Mouse (Mus musculus): ENCODE measurements around the gene Zfp777.

The Zfp777 gene

DNA sequence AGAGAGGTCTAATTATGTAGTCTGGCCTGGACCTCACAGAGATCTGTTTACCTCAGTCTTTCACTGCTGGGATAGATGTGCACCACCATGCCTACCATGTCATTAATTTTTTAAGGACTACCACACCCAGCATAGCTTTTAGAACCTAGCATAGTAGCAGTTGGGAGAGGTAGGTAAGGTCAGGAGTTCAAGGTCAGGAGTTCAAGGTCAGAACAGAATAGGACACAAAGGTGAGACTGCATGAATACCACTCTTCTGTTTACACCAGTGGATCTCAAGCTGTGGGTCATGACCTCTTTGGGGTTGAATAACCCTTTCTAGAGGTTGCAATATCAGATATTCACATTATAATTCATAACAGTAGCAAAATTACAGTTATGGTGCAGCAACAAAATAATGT is 16.1 kb downstream of the Zfp777 start:
- DNase-seq (ENCODE audit: low read depth, low spot score) = peak; percentile 87

DNA sequence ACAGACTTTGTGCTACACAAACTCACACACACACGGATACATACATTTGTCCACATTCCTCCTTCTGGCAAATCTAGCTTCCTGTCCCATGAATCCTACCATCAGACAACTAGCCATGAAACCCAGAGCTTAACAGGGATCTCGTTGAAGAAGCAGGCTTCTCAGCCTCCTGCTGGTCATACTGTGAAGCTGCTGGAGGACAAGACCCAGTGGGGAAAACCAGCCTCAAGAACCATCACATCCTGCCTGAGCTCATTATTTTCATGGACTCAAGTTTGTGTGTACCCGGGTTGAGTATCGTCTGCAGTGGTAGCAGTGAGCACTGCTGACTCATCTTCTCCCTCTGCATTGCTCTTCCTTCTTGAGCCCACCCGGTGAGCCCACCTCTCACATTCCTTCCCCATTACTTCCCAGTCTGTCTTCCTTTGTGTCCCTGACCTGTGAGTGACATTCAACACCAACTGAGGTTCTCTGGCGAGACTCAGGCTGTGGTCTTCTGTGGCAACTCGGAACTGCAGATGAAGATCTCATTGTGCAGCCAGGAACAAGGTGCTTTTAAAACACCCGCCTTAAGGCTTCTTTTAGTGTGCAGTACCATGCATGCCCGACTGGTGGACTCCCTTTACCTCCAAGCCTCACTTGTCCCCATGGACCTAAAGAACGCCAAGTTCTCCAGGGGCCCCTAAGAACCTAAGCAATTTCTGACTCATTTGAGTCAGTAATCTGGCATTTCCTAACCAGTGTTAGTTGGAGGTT is 22.6 kb downstream of the Zfp777 start:
- DNase-seq (ENCODE audit: low read depth, low spot score) = peak; percentile 86

DNA sequence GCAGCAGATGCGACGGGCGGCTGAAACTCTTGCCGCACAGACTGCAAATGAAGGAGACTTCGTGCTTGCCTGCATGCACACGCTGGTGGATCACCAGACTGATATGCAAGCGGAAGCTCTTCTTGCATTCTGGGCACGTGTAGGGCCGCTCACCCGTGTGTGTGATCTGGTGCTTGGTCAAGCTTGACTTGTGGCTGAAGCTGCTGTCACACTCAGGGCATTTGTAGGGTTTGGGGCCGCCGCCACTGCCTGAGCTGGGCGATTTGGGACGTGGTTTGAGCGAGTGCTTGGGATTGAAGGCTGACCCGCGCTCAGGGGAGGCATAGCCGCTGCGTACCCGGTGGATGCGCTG is 23.7 kb downstream of the Zfp777 start:
- DNase-seq (ENCODE audit: low read depth, low spot score) = no peak

DNA sequence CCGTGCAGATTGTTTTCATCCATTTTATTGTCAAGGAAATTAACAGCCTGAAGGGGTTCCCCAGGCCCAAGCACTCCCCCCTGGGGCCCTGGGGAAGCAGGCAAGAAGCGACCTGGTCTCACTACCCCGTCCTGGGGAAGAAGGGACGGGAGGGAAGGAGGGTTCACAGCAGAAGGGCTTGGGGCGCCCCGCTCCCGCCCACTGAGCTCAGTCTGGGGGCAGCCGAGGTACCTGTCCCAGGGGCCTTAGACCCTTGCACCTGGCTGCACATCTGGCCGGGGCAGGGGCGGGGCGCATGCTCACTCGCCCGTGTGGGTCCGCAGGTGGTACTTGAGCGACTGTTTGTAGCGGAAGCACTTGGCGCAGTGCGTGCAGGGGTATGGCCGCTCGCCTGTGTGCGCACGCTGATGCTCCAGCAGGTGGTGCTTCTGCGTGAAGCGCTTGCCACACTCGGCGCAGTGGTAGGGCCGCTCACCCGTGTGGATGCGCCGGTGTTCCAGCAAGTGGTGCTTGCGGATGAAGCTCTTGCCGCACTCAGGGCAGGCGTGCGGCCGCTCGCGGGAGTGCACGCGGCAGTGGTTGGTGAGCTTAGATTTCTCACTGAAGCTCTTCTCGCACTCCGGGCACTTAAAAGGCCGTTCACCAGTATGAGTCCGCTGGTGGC is 24.2 kb downstream of the Zfp777 start:
- DNase-seq (ENCODE audit: low read depth, low spot score) = peak; percentile 93

DNA sequence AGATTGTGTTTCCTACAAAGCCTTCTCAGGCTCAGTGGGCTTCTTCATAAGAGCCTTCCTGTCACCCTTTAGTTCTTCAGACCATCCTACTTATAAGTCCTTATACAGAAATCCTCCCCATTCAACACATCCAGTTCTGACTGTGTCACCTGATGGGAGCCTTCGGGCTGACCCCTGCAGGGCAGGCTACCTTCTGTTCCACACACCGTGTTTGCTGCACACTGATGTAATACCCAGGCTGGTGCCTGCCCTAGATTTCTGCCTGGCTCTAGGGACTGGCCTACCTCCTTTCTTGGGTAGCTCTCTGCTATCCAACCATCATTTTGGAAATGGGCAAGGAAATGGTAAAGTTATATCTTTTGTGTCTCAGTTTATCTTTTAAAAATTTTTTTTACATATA is 26.0 kb downstream of the Zfp777 start:
- DNase-seq (ENCODE audit: low read depth, low spot score) = no peak

DNA sequence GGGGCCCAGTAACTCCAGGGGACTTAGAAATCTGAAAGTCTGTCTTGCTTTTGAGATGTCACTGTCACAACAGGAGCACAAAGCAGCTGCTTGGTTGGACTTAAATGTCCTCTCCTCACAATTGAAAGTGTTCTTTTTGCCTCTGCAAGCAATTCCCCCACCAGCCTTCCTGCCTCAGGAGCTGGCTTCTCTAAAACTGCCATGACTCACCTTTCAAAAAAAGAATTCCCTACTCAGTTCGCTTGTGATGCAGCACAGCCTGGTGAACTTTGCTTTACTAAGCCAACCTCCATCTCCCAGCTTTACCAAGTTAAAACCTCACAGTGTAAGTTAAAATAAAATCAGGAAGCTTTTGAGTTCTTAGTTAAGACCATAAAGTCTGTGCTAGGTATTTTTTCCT is 27.0 kb downstream of the Zfp777 start:
- DNase-seq (ENCODE audit: low read depth, low spot score) = peak; percentile 23

DNA sequence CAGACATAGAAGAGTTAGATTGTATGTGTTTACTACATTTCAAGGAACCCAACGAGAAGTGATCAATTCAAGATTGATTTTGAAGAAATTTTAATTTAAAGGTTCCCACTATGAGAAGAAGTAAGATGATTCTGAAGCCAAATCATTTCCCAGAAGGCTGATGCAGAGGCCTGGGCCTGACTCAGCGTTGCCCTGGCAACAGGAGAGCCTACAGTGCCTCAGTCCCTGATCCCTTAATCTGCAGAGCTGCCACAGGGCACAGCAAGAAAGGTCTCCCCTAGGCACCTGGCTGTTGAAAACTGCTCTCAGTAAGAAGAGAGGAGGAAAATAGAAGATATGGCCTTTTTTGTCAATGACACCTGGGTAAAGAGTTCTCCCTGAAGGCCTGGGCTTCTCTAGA is 28.7 kb downstream of the Zfp777 start:
- DNase-seq (ENCODE audit: low read depth, low spot score) = no peak

DNA sequence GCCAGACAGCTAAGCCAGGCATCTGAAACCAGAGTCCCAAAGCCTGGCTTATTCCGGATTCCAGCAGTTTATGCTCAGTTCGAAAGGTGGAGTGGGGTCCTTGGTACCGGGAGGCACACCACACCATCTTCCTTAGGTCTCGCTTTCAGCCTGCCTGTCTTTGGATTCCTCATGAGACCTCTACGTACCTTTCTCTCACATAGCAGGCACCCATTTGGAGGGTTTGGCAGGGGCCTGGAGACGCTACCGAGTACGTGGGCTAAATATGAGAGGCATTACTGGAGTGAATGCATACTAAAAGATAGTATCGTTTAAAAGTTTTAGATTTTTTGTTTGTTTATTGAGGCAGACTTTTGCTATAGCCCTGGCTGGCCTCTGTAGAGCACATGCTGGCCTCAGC is 31.9 kb downstream of the Zfp777 start:
- DNase-seq (ENCODE audit: low read depth, low spot score) = no peak

DNA sequence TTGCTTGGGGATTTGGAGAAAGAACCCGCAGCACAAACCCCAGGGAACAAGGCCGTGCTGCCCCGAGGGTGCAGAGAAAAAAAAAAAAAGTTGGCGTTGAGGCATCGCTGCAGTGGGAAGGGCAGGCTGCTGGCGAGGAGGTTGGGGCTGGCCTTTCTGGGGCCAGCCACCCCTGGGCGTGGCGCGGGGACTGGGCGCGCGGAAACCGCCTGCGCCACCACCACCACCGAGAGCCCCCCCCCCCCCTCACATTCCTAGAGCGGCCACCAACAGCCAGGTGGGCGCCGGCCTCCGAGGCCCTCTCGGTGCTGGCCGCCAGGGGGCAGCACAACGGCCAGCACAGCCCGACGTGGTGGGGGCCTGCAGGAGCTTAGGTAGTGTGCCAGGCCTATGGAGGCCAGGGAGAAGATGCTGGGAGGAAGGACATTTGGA is 32.6 kb downstream of the Zfp777 start:
- DNase-seq (ENCODE audit: low read depth, low spot score) = peak; percentile 81

DNA sequence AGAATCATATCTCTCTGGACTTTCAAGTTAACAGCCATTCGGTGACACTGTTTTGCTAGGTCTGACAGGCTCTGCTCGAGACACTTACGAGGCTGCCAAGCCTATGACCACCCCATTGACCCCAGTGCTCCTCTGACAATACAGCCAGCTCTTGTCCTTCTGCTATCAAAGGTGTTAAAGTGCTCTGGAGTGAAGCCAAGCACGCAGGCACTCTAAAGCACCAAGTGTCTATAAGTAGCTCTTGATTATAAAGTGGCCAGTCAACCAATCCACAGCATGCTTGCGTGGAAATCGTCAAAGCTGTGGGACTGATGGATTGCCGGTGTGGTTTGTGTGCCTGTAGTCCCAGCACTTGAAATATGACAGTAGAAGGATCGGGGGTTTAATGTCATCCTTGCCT is 38.0 kb downstream of the Zfp777 start:
- DNase-seq (ENCODE audit: low read depth, low spot score) = no peak

DNA sequence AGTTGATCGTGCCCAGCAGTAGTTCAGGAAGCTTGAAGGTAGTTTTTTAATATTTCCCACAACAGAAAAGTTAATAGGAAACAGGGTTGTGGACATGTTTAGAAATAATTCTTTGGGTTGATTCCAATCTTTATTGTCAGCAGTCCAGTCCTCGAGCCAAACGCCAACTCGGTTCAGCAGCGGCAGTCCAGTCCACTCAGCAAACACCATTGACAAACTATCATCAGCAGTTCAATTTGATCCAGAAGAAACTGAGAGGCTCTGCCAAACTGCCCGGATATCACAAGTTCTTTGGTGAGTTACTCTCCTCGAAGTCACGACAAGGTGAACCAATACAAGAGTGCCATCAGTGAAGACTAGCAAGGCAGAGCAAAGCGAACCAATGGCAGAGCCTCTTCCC is 53.0 kb downstream of the Zfp777 start:
- no peak for DNase-seq (ENCODE audit: low read depth, low spot score)

DNA sequence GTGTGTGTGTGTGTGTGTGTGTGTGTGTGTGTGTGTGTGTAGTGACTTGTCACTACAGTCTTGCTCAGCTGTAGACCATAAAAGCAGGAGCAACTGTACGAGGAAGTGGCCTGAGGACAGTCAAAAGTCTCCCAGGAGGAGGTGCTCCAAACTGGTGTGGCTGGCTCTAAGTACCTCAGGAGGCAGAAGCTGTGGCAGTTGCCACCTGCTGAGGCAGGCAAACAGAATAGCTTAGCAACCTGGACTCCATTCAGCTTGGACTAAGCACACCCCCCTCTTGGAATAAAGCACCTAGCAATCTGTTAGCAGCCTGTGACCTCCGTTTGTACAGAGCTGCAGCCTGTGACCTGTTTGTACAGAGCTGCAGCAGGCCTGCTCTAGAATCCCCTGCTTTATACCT is 64.8 kb downstream of the Zfp777 start:
- DNase-seq (ENCODE audit: low read depth, low spot score) = peak; percentile 82

DNA sequence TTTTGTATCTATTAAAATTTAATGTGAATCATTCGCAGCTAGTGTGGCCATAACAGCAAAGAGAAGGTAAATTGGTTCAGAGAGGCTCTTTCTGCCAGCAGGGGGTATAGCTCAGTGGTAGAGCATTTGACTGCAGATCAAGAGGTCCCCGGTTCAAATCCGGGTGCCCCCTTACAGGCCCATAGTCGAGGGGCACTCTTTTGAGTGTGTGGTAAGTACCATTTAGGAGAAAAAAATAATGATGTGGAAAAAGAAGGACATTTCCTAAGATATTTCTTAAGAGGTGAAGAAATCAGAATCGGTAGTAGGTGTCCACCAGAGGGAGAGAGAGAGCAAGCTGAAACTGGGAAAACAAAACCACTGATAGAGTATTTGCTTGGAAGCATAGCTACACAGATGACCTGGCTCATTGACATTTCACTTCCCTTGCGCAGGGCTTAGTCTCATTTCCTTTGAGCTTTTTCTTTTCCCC is 69.8 kb downstream of the Zfp777 start:
- DNase-seq (ENCODE audit: low read depth, low spot score) = peak; percentile 92

DNA sequence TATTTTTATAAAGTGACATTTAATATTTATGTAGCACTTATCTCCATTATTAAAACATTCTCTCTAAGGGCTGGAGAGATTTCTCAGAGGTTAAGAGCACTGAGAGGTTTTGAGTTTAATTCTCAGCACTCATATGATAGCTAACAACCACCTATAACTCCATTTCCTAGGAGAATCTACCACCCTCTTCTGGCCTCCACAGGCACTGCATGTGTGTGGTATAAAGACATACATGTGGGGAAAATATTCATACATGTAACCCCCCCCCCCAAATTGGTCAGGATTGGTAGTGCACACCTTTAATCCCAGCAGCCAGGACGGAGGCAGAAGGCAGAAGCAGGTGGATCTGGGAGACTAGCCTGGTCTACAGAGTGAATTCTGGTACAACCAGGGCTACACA is 74.1 kb downstream of the Zfp777 start:
- peak; percentile 43 for DNase-seq (ENCODE audit: low read depth, low spot score)

Data from R1 (cell line).